Mouse (Mus musculus) splenic B cell, adult 2 months (primary cell): ENCODE measurements at regions not wholly inside any gene's neighbourhood (a gene's known extent, or its start where the extent isn't known, plus 50 kb on each side); places are given as distances from the start of the nearest gene placed in this dataset.
A peak's percentile ranks its signal among the peaks of the same experiment; 100 is the strongest.
"Not testable (repeated sequence)": the region's sequence is repeated elsewhere in the genome, so short reads cannot be mapped to it uniquely, and the experiment has no call there.

ENCODE experiments used
- DNase-seq: peaks from one replicate; pipeline ENCODE4 v3.0.0-alpha.2; 2011; ENCODE audit warnings: low read depth, low spot score
- H3K27me3 ChIP-seq: 2 replicates; pipeline ENCODE4 v1.6.1; 2012; ENCODE audit warnings: mild to moderate bottlenecking, low read length, moderate library complexity, mixed read lengths; ENCODE audit not compliant: control insufficient read depth, poor library complexity, insufficient read depth, severe bottlenecking
- H3K36me3 ChIP-seq: 2 replicates; pipeline ENCODE4 v1.6.1; 2012; ENCODE audit warnings: mild to moderate bottlenecking, low read length, moderate library complexity, mixed read lengths; ENCODE audit not compliant: control insufficient read depth, poor library complexity, insufficient read depth, severe bottlenecking

DNA sequence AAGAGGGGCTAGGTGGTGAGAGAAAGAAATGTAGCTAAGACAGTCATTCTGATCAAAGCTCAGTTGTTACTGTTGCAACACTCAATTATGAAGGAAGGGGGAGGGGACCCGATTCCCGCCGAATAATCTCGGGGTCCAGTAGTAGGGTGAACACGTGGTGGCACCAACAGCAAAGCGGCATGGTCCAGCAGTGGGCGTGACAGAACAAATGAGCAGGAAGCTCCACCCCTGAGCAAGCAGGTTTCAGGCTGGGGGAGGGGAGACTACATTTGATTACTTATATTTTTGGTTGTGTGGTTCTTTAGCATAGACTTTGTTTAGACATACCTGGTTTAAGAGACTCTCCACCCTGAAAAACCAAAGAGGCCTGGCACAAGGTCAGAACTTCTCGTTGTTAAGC, 143.8 kb upstream of the Tbl1xr1 start:
- not testable (repeated sequence) for H3K36me3 ChIP-seq, H3K27me3 ChIP-seq, DNase-seq

- Histone ChIP-seq H3K27me3 (no peaks in the 10 kb centered on the region), H3K36me3 (no peaks in the 10 kb centered on the region)
- peak; percentile 39 for DNase-seq
Measured at GRCm38 (mm10) chr3:21934731-21935271, 141.7 kb upstream of the Tbl1xr1 start.

- H3K27me3 ChIP-seq: no peaks in the 10 kb centered on the region
- H3K36me3 ChIP-seq: no peaks in the 10 kb centered on the region
- peak; percentile 94 for DNase-seq
Measured at GRCm38 (mm10) chr3:21935571-21936261, 140.7 kb upstream of the Tbl1xr1 start.

GRCm38 (mm10) chr3:21936262-21936603, 140.2 kb upstream of the Tbl1xr1 start:
- H3K36me3 ChIP-seq: no peaks in the 10 kb centered on the region
- no peak for DNase-seq
- H3K27me3 ChIP-seq: no peaks in the 10 kb centered on the region

DNA sequence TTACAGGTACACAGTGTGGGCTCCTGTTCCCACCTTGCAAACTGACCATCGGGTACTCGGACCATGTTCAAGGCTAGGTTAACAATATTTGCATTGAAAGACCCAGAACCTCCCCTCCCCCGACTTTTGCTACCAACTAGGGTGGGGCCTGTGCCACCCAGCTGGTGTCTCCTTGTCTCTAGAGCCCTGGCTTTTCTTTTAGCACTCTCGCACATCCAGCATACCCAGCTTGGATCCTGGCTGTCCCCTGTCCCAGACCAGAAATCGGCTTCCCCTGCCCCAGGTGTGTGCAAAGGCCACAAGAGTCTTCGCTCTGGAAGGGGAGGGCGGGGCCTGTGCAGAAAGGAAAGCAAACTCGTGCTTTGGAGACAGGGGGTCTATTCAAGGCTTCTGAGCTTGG, 139.8 kb upstream of the Tbl1xr1 start:
- no peak for DNase-seq
- H3K27me3 ChIP-seq: no peaks in the 10 kb centered on the region
- no peaks in the 10 kb centered on the region for H3K36me3 ChIP-seq

DNA sequence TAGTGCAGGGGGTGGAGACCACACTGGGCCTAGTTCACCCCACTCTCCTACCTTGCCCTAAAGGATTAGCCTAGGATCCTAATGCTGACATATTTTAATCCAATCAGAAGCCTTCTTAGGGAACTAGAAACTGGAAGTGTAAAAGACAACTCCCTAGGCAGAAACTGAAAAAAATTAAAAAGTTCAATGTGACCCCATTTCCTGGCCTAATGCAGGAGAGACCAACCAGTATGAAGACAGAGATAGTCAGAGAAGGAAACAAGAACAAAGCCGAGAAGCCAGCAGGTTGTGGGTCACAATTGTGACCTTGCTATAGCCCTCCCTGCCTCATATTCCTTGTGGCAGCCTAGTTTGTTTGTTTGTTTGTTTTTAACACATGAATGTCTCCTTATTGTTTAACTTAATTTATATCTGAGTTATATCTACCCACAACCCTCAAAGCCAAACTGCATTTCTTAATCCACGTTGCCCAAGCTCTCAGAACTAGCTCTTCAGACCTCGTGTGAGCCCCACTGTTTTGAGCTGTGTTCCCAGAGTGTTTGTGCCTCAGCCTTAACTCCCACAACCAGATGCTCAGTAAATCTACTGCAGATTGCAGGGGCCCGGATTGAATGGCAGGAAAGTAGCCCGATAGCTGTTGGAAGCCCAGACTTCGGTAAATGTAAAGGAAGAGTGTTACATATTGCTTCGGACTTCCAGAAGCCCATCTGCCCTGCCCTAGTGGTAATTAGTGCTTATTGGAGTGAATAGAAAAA, 139.0 kb upstream of the Tbl1xr1 start:
- no peak for DNase-seq
- no peaks in the 10 kb centered on the region for H3K36me3 ChIP-seq
- no peaks in the 10 kb centered on the region for H3K27me3 ChIP-seq

DNA sequence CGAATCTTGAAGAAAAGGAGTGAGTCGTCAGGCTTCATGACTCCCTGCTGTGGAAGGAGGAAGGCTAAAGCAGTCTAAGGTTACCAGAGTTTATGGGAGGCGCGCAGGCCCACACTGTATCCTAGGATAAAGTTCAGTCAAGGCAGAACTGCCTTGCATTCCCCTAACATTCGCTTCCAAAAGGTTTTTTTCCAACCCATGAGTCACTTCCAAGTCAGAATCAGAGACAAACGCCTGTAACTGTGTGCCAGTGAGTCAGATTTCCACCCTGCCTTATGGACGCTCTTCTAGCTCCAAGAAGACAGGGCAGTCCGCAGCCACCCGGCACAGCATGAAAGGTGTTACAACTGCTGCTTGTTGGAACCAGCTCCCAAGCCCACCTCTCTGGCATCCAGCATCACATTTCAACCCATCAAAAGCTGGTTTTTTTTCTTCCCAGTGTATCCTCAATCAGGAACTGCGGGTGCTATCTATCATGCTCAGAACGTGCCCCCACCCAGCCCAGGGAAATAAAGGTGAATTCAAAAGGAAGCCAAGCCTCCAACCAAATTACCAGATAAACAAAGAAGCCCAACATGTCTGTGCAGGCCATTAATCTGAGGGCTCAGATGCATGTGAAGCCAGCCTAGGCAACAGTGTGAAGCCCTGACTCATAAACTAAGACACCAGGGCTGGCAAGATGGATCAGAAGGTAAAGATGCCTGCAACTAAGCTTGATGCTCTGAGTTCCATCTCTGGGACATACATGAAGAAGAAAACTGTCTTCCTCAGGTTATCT, 138.2 kb upstream of the Tbl1xr1 start:
- H3K27me3 ChIP-seq: no peaks in the 10 kb centered on the region
- no peaks in the 10 kb centered on the region for H3K36me3 ChIP-seq
- DNase-seq: no peak

GRCm38 (mm10) chr3:21939738-21940137, 136.7 kb upstream of the Tbl1xr1 start:
- no peaks in the 10 kb centered on the region for H3K36me3 ChIP-seq
- no peak for DNase-seq
- no peaks in the 10 kb centered on the region for H3K27me3 ChIP-seq

DNA sequence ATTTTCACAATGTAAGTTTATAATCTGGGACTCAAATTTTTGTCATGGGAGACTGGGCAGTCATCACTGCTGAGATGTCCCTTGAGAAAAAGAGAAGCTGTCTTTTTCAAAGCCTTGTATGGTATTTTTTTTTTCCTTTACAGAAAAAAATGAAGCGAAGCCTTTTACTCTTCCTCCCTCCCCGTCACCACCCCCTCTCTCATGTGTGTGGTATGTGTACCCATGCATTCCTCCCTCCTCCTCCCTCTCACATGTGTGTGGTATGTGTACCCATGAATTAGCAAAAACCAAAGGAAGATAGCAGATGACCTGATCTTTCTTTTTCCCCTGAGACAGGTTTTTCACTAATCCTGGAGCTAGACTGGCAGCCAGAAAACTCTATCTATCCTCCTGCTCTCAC, 134.9 kb upstream of the Tbl1xr1 start:
- peak; percentile 86 for DNase-seq
- no peaks in the 10 kb centered on the region for H3K36me3 ChIP-seq
- H3K27me3 ChIP-seq: no peaks in the 10 kb centered on the region

DNA sequence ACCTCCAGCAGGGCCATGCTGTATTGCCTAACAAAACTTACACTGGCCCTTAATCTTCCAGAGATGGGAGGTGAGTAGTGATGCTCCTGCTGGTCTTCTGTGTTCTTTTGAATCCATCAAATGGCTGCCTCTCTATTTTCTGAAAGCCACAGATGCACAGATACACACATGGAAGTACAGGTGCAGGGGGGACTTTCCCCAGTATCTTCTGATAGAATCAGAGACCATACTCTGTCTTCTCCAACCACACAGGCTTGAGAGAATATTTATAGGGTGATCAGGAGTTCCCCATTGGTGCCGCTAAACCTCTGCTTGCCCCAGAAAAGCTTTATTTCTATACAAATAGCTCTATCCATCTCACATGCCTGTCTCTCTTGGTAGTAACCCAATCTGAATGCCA, 133.5 kb upstream of the Tbl1xr1 start:
- DNase-seq: peak; percentile 67
- no peaks in the 10 kb centered on the region for H3K27me3 ChIP-seq

GRCm38 (mm10) chr3:21945775-21946174, 130.7 kb upstream of the Tbl1xr1 start:
- DNase-seq: no peak
- Histone ChIP-seq H3K36me3 (no peaks in the 10 kb centered on the region), H3K27me3 (no peaks in the 10 kb centered on the region)

More for the DNA sequence above, 133.5 kb upstream of the Tbl1xr1 start:
- no peaks in the 10 kb centered on the region for H3K36me3 ChIP-seq

GRCm38 (mm10) chr3:21947320-21948073, 129.0 kb upstream of the Tbl1xr1 start:
- no peak for DNase-seq
- H3K27me3 ChIP-seq: no peaks in the 10 kb centered on the region
- no peaks in the 10 kb centered on the region for H3K36me3 ChIP-seq

GRCm38 (mm10) chr3:21948074-21948659, 128.3 kb upstream of the Tbl1xr1 start:
- Histone ChIP-seq H3K27me3 (no peaks in the 10 kb centered on the region), H3K36me3 (no peaks in the 10 kb centered on the region)

DNA sequence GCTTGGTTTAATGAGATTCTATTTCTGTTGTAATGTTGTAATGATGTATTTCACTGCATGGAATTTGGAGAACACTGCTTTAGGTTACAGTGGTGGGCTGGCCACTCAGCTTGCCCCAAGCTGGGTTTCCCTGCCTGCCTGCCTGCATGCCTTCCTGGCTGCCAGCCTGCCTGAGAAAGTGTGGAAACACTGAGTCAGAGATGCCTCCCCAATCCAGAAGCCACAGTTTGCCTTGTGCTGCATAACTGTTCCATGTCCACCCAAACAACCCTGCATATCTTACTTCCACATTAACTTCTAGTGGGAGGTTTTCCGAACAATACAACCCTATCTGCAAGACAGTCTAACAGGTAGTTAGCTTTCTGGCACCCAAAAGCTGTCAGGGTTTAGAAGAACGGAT, 127.0 kb upstream of the Tbl1xr1 start:
- Histone ChIP-seq H3K36me3 (no peaks in the 10 kb centered on the region), H3K27me3 (no peaks in the 10 kb centered on the region)
- DNase-seq: no peak

More at GRCm38 (mm10) chr3:21948074-21948659, 128.3 kb upstream of the Tbl1xr1 start:
- no peak for DNase-seq
